Mouse (Mus musculus) brain, embryonic 14.5 days (tissue): ENCODE data around the gene Ankrd6.

Source experiments
- CTCF ChIP-seq: fragments of 200-500 bp; IDR thresholded peaks from 2 replicates; pipeline ENCODE4 v1.5.1; 2012; ENCODE audit warnings: inconsistent platforms, mild to moderate bottlenecking, moderate library complexity, borderline replicate concordance; ENCODE audit not compliant: insufficient read depth, insufficient read length; ENCODE audit errors: extremely low read depth
- POLR2A ChIP-seq: fragments of 200-500 bp; IDR thresholded peaks from 2 replicates; pipeline ENCODE4 v1.6.1; 2012; ENCODE audit warnings: mild to moderate bottlenecking, inconsistent platforms, borderline replicate concordance; ENCODE audit not compliant: poor library complexity, insufficient read depth, insufficient read length, severe bottlenecking; ENCODE audit errors: extremely low read depth

GRCm38 (mm10) chr4:32852819-32853218, 97.8 kb downstream of the Ankrd6 start:
- no peak for TF ChIP-seq CTCF
- no peak for TF ChIP-seq POLR2A
